Mouse (Mus musculus) Patski (cell line): ENCODE data around the gene Fiz1. TPM values are rescaled to one million over a fixed set of nuclear protein-coding genes. Genes with fewer than 3 reads are reported as not detected.
"Not testable (repeated sequence)": the region's sequence is repeated elsewhere in the genome, so short reads cannot be mapped to it uniquely, and the experiment has no call there.

Experiments used
- ATAC-seq: fragments of 100-300 bp; one replicate; pipeline ENCODE4 v1.8.0; 2021
- CTCF ChIA-PET: fragments of 350-600 bp; sonication (Branson Sonifier 250); formaldehyde crosslinking; loops from one replicate; lab custom pipeline; 2022; ENCODE audit warnings: inconsistent platforms; lab: Charles Lee
- POLR2A ChIA-PET: fragments of 350-600 bp; sonication (Branson Sonifier 250); formaldehyde crosslinking; loops from one replicate; lab custom pipeline; 2022; ENCODE audit warnings: antibody characterized with exemption, inconsistent platforms; lab: Charles Lee
- DNase-seq: peaks from one replicate; pipeline ENCODE4 v3.0.0-alpha.2; 2011; ENCODE audit warnings: low read depth, low spot score
- H3K27me3 ChIP-seq: fragments of 371-371 bp; one replicate; pipeline ENCODE4 v1.5.1; 2021
- CTCF ChIP-seq: fragments of 100-300 bp; IDR thresholded peaks from one replicate; pipeline ENCODE4 v1.5.1; 2021
- in situ Hi-C: fragments of 300-500 bp; cut with MboI; formaldehyde crosslinking; loops from 3 replicates; pipeline ENCODE4 v1.11.1; 2018; ENCODE audit warnings: low pct_unique_long_range_greater_than_20kb, mixed read lengths
- polyA plus RNA-seq: library from polyadenylated mRNA; unstranded; gene quantifications from one replicate; pipeline ENCODE4 v1.2.3, GENCODE M21; 2021

Gene Fiz1
- polyA plus RNA-seq, 1 experiment from 2014 or later = 31.6 TPM

- ChIA-PET POLR2A (interaction anchor here (1.1 to 1.8 kb wide), 5 partner anchors 18 to 223 kb away, joined by 3 to 12 read pairs (median 5); partner anchors contain the start of genes Rpl28, Zfp580 and Zfp784), CTCF (interaction anchor here (1.5 to 1.9 kb wide), 2 partner anchors 13 to 72 kb away, joined by 3 to 5 read pairs; no protein-coding TSS in a partner anchor)
- peak; percentile 59 for ATAC-seq
- no peaks in the 10 kb centered on the region for H3K27me3 ChIP-seq
- in situ Hi-C loops = loop anchor here (5.0 kb wide), 1 partner anchor 47 kb away; the partner anchor contains the start of gene U2af2
- peak; percentile 98 for DNase-seq
- no peak for TF ChIP-seq CTCF
Measured at GRCm38 (mm10) chr7:5015118-5016001, 863 bp upstream of the Fiz1 start, which contains the start of gene Gm44973. Gene Gm44973 (plus strand): TSS chr7:5015496.

GRCm38 (mm10) chr7:5012681-5013513 is 1.6 kb downstream of the Fiz1 start:
- POLR2A ChIA-PET = interaction anchor here (1.1 kb wide), 1 partner anchor 47 kb away, joined by 3 read pairs; no protein-coding TSS in a partner anchor
- TF ChIP-seq CTCF = no peak
- ATAC-seq (no peak), DNase-seq (no peak)
- no peaks in the 10 kb centered on the region for H3K27me3 ChIP-seq
- CTCF ChIA-PET = interaction anchor here (1.0 to 1.9 kb wide), 4 partner anchors 12 to 69 kb away, joined by 3 to 5 read pairs (median 4); no protein-coding TSS in a partner anchor
- in situ Hi-C loops = no loop called here

- in situ Hi-C loops = no loop called here
- no peak for TF ChIP-seq CTCF
- ChIA-PET CTCF (interaction anchor here (1.3 kb wide), 1 partner anchor 8 kb away, joined by 6 read pairs; no protein-coding TSS in a partner anchor), POLR2A (no interaction called here)
- DNase-seq (no peak), ATAC-seq (no peak)
- no peaks in the 10 kb centered on the region for H3K27me3 ChIP-seq
Measured at GRCm38 (mm10) chr7:5008229-5008628, 6.3 kb downstream of the Fiz1 start.

- CTCF ChIA-PET, DNase-seq, in situ Hi-C loops, H3K27me3 ChIP-seq, POLR2A ChIA-PET, ATAC-seq: not testable (repeated sequence)
Measured at GRCm38 (mm10) chr7:5002876-5003275, 11.6 kb downstream of the Fiz1 start.

GRCm38 (mm10) chr7:4999876-5000275 is 14.6 kb downstream of the Fiz1 start:
- CTCF ChIA-PET = interaction anchor here (1.0 to 1.7 kb wide), 6 partner anchors 9 to 61 kb away, joined by 3 to 6 read pairs (median 4); partner anchors contain the start of genes Fiz1 and Zfp524
- DNase-seq = no peak
- in situ Hi-C loops = no loop called here

GRCm38 (mm10) chr7:4996934-4997333 is 17.6 kb downstream of the Fiz1 start:
- ATAC-seq = peak; percentile 41
- in situ Hi-C loops = no loop called here
- POLR2A ChIA-PET = interaction anchor here (0.6 to 1.5 kb wide), 4 partner anchors 18 to 88 kb away, joined by 3 to 5 read pairs (median 4); partner anchors contain the start of genes Fiz1, Gm44973 and Zfp580
- no peak for TF ChIP-seq CTCF
- CTCF ChIA-PET = interaction anchor here (0.8 to 1.5 kb wide), 5 partner anchors 10 to 63 kb away, joined by 3 to 7 read pairs (median 4); partner anchors contain the start of genes Fiz1, Zfp524 and Zfp580
- DNase-seq = no peak
- no peaks in the 10 kb centered on the region for H3K27me3 ChIP-seq

More at GRCm38 (mm10) chr7:4999876-5000275, 14.6 kb downstream of the Fiz1 start:
- H3K27me3 ChIP-seq = no peaks in the 10 kb centered on the region
- ATAC-seq = no peak
- POLR2A ChIA-PET = no interaction called here
- no peak for TF ChIP-seq CTCF

GRCm38 (mm10) chr7:4996003-4996895 is 18.2 kb downstream of the Fiz1 start, which contains the start of gene Zfp579:
Gene Zfp579 (minus strand): TSS chr7:4996158.
- no peak for TF ChIP-seq CTCF
- H3K27me3 ChIP-seq = no peaks in the 10 kb centered on the region
- ATAC-seq (peak; percentile 53), DNase-seq (peak; percentile 61)
- in situ Hi-C loops = no loop called here
- CTCF ChIA-PET = interaction anchor here (0.9 to 1.5 kb wide), 5 partner anchors 10 to 64 kb away, joined by 3 to 7 read pairs (median 4); partner anchors contain the start of gene Zfp580
- POLR2A ChIA-PET = interaction anchor here (0.6 to 1.5 kb wide), 5 partner anchors 19 to 202 kb away, joined by 3 to 5 read pairs (median 4); partner anchors contain the start of genes Fiz1, Gm44973 and Zfp580

- in situ Hi-C loops = no loop called here
- no peak for TF ChIP-seq CTCF
- DNase-seq = no peak
- CTCF ChIA-PET = interaction anchor here (0.9 kb wide), 1 partner anchor 56 kb away, joined by 3 read pairs; the partner anchor contains the start of gene Zfp580
- no peaks in the 10 kb centered on the region for H3K27me3 ChIP-seq
- no peak for ATAC-seq
- POLR2A ChIA-PET = no interaction called here
Measured at GRCm38 (mm10) chr7:4995268-4996002, 19.1 kb downstream of the Fiz1 start.
